Mouse (Mus musculus) heart, adult 8-10 months (tissue): ENCODE data around the gene Ugt2b5. TPM values are rescaled to one million over a fixed set of nuclear protein-coding genes. Genes with fewer than 3 reads are reported as not detected.
"Not testable (repeated sequence)": the region's sequence is repeated elsewhere in the genome, so short reads cannot be mapped to it uniquely, and the experiment has no call there.

Experiments
- DNase-seq: peaks from one replicate; pipeline ENCODE4 v3.0.0; 2022; ENCODE audit warnings: low spot score
- total RNA-seq, 4 experiments: library from RNA; stranded (reverse); gene quantifications; 2 replicates each; pipeline ENCODE4 v1.2.4; 2022

Ugt2b5 gene
- not detected for total RNA-seq

DNA sequence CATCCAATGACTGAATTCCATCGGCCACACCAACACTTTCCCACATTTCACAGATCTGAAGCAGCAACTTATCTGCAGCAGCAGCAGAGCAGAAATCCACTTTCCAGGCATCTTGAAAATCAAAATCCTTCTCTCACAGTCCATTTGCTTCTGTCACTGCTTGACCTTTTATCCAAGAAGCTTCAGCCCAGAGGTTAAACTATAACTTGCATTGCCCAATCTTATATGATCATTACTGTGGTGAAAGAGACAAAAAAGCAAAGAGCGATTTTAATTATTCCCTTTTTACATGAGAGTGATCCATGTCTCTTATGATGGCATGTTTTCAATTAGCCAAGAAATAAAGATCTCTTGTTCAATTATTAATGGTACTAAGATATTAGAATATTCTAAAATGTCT lies at the start of gene Ugt2b5:
TSS of gene Ugt2b5 (minus strand) at position 123 of the 400 bp plus-strand sequence.
- DNase-seq: not testable (repeated sequence)

DNA sequence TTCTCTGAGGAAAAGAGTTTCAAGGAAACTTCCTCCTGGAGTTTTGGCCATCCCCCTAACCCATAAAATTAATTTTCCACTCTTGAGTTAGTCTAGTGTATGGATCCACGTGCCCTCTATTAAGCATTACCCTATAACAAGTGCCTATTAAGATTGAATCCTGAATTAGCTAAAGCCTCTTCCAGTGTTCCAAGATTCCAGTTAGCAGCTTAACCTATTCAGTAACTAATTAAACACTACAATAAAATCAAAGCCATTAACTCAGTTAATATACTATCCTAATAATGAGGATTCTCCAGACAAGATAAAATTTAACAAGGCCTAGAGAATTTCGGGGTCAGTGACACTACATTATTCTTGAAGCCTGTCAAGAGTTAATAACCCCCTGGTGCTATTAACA lies 35.7 kb upstream of the Ugt2b5 start:
- not testable (repeated sequence) for DNase-seq

DNA sequence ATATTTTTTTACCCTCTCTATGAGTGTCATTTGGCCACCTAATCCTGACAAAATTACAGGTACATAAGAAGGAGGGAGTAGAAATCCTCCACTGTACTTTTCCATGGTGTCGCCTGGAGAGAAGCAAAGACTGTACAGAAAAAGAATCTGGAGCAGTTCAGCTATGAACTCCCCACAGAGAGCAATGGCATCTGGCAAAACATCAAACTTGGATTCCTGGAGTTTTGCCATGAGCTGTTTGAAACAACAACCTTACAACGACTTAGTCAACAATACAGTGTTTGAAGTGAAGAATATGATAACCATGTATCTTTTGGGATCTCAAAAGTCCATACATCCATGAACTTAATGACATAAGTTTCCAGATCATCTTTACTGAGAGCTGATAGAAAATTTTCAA lies 34.6 kb upstream of the Ugt2b5 start:
- DNase-seq: no peak

DNA sequence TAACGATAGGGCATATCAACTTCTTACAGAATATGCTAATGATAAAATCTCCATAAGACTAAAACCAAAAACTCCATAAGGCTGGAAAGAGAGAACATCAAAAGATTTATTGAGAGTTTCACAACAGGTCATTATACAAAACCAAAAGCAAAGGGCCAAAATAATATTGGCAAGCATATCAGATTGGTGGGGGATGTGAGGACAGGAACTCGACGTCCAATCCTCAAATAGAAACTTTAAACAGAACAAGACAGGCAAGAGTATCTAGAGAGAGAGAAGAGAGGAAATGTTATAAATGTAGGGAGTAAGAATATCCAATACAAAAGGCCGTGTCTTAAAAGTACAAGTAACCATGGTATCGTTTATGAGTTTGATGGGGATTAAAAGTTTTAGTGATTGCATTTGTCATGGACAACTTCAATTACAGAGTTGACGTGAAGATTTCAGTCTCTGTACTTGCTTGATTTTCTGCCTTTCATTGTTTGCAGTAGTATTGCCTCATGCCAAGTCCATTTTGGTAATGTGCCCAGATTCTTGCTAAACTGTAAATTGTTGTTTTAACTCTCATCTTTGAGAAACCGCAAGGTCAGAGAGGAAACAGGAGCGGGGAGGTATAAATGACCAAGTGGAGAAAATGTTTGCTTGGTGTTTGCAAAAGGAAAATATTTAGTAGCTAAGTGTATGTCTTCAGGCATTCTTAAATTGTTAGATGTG lies 7.8 kb upstream of the Ugt2b5 start:
- no peak for DNase-seq

DNA sequence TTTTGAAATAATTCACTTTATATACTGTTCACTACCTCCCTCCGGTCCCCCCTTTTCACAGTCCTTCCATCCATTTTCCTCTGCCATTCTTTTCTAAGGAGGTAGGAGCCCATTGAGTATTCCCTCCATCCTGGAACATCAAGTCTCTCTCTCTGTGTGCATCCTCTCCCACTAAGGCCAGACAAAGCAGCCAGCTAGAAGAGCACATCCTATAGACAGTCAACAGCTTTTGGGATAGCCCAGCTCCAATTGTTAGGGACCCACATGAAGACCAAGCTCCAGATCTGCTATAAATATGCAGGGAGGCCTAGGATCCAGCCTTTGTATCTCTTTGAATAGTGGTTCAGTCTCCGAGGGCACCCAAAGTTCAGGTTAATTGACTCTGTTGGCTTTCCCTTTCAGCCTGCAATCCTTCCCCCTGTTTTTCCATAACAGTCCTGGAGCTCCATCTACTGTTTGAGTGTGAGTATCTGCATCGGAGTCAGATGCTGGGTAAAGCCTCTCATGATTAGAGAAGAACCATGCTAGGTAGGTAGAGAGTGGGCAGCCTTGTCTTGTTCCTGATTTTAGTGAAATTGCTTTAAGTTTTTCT lies 2.8 kb upstream of the Ugt2b5 start:
- no peak for DNase-seq

DNA sequence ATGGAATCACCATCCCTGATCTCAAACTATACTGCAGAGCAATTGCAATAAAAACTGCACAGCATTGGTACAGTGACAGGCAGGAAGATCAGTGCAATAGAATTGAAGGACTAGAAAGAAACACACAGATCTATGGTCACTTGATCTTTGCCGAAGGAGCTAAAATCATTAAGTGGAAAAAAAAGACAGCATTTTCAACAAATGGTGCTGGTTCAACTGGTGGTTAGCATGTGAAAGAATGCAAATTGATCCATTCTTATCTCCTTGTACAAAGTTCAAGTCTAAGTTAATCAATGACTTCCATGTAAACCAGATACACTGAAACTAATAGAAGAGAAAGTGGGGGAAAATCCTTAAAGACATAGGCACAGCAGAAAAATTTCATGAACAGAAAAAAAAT lies 36.4 kb downstream of the Ugt2b5 start:
- DNase-seq: not testable (repeated sequence)

DNA sequence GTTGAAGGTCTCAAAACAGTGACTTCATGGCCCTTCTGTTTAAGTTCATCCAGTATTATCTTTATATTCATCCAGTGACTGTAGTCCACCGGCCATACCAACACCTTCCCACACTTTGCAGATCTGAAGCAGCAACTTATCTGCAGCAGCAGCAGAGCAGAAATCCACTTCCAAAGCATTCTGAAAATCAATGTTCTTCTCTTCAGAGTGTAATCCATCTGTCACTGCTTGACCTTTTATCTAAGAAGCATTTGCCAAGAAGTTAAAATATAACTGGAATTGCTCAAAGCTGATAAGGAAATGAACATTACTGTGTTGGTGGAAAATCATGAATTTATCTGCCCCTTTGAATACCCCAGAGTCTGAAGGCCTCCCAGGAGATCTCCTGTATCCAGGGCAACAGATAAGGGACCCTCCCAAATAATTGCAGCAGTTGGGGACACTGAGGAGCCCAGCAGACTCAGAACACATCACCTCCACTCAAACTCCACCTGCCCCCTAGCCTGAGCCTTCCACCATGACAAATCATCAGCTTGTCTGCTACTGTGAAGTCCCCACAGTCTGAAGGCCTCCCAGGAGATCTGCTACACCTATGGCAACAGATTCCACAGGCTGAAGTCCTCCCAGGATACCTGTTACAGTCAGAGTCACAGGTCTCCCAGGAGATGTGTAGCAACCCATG lies 47.6 kb downstream of the Ugt2b5 start, which contains the start of gene Ugt2b36:
TSS of gene Ugt2b36 (minus strand) at position 210 of the 682 bp plus-strand sequence.
- no peak for DNase-seq

DNA sequence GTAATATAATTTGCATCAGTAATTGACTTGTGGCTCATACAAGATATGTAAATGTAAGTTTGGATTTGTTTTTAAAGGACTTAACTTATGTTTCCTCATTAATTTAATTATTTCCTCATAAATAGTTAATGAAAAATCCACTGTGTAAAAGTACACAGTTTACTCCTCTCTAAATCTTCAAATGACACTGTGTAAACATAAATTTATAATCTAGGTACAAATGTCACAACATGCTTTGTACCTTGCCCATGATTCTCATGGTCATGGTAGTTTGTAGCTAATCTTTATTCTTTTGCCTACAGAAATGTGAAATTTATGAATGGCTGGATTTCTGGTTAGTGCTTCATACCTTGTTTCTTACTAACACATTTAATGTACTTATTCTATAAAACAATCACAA lies 49.0 kb downstream of the Ugt2b5 start:
- no peak for DNase-seq

DNA sequence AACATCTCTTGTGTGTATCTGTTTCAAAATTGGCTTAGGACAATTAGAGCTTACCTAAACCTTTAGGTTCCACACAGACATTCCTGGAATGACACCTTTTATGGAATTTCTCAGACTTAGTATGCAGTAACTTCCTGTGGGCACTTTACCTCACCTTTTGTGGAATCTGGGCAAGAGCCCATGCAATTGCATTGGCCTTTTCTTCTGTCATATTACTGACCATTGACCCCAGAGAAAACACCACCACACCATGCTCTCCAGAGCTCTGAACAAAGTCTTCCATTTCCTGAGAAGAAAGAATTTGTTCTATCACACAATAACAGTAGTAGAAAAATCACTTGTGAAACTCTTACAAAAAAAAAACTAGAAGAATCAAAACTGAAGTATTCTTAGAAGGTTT lies 50.9 kb downstream of the Ugt2b5 start:
- no peak for DNase-seq

DNA sequence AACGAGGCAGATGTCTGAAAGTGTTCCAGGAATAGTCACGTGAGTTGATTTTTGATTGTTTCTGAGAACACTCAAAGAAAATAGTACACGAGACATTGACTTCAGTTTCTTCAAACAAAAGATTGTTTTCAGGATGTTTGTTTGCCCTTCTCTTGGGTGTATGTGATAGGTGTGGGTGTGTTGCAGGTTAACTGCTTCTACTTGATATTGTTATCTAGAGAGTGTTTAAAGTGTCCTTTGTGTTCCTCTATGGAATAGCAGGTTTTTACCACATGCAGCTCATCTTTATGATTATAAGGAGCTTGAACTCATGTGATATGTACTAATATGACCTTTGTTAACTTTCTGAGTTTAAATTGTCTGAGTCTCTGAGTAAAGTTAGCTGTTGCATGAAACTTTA lies 53.8 kb downstream of the Ugt2b5 start:
- no peak for DNase-seq

Other genes starting within 250 kb of the Ugt2b5 start
- gene Ugt2b34, start 233.4 kb downstream of the Ugt2b5 start, total RNA-seq: not detected
- not detected for gene Ugt2b1, start 213.8 kb downstream of the Ugt2b5 start, total RNA-seq
- not detected for gene Ugt2b35, start 139.5 kb downstream of the Ugt2b5 start, total RNA-seq
- not detected for gene Ugt2b36, start 47.8 kb downstream of the Ugt2b5 start, total RNA-seq
- gene Ugt2b37, start 114.5 kb upstream of the Ugt2b5 start, total RNA-seq: not detected
- gene Ugt2a3, start 196.9 kb upstream of the Ugt2b5 start, total RNA-seq: not detected